Mouse (Mus musculus): ENCODE data around the gene Lrwd1.

DNA sequence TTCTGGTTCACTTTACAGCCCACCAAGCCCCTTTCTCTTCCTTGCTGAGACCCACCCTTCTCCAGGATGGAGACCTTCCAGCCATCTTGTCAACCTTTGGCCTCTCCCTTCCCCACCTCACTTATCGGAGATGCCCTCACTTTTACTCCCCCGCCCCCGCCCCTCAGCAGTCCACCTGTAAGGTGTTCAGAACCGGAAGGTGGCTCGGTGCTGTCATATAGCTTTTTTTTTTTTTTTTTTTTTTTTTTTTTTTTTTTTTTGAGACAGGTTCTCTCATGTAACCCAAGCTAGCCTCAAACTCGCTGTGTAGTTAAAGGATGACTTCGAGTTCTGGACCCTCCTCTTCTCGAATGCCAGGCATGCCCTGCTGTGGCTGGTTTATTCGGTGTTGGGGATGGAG, 37.1 kb upstream of the Lrwd1 start:
- TF ChIP-seq CTCF (IDR thresholded peaks at IDR 0.05): no peak
- no peak for TF ChIP-seq EP300 (IDR thresholded peaks at IDR 0.05)

All from lung, postnatal 0 days (tissue).